Mouse (Mus musculus) lung, adult 2 months (tissue): ENCODE data around the gene Erg.

ENCODE experiments used
- CTCF ChIP-seq: fragments of 200-500 bp; IDR thresholded peaks from 2 replicates; pipeline ENCODE4 v1.5.1; 2011; ENCODE audit warnings: mild to moderate bottlenecking, low read length, control low read depth; ENCODE audit not compliant: insufficient read depth
- POLR2A ChIP-seq: fragments of 200-500 bp; IDR thresholded peaks from 2 replicates; pipeline ENCODE4 v1.6.1; 2011; ENCODE audit warnings: low read depth, mild to moderate bottlenecking, control low read depth, low read length, borderline replicate concordance; ENCODE audit errors: extremely low read depth

GRCm38 (mm10) chr16:95623876-95624770, 37.7 kb upstream of the Erg start:
- TF ChIP-seq CTCF (no peak), POLR2A (no peak)
